Mouse (Mus musculus) frontal cortex, adult (tissue): ENCODE data around the gene Rhbdd3.

Experiments used
- ATAC-seq: cut with Nextera tagmentation; 2 replicates; pipeline ENCODE4 v1.9.2; 2017; ENCODE audit warnings: mild to moderate bottlenecking, moderate library complexity, mixed read lengths; ENCODE audit not compliant: low TSS enrichment

The Rhbdd3 gene

DNA sequence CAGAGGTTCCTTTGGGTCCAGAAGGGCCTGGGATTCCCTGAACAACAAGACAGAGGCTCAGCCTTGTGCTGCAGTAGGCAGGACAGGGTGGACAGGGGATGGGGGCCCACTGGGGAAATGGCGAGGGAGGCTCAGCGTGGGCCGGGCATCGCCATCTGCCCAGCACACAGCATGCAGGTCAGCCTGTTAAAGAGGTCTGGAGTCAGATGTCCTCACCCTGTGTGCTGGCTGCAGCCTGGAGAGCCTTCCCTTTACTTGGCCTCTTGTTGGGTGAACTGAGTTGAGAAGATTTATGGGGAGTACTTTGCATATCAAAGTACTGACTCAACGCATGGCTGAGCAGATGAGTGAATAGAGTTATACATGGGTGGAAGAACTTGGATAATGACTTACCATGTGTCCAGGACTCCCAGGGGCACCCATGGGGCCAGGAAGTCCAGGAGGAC is 30.3 kb downstream of the Rhbdd3 start:
- no peak for ATAC-seq

- ATAC-seq: no peak
These were observed 31.5 kb downstream of the Rhbdd3 start for GRCm38 (mm10) chr11:5130111-5130665.

- ATAC-seq: peak; percentile 44; the same call in 1 of the 2 replicates
These were observed 34.0 kb downstream of the Rhbdd3 start for GRCm38 (mm10) chr11:5132751-5133150.

GRCm38 (mm10) chr11:5135914-5136313 is 37.2 kb downstream of the Rhbdd3 start:
- ATAC-seq: no peak

GRCm38 (mm10) chr11:5138642-5139041 is 39.9 kb downstream of the Rhbdd3 start:
- ATAC-seq: no peak

DNA sequence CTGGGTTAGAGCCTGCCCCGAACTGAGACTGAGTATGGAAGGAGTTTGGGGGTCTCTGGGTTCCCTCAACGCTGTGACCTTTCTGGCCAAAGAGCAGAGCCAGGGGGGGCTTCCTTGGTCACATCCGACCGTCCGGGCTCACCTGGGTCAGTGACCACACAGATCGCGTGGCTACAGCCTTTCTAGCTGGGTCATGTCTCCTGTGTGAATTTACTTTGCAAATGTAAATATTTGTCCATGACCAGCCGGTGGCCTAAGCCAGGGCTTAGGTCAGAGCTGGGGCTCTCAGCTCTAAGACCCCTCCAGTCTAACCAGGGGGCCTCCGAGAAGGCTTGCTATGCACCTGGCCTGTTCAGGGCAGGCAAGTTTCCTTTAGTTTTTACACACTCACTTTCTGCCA is 40.6 kb downstream of the Rhbdd3 start:
- no peak for ATAC-seq

DNA sequence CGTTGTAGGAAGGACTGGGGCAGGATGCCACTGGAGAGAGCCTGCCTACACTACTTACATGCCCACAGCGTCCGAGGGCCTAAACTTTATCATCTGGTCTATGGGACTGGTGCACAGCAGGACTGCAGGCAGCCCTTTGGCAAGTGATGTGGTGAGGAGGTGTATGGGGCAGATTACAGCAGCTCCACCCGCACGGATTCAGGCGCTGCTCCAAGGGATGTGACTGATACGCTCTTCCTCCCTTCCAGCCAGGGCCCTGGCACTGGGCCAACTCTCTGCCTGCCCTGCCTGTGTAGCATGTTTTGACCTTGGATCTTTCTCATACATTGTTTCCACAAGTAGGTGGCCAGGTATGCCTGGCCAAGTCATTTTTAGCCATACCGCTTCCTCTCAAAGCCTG is 41.9 kb downstream of the Rhbdd3 start:
- peak; percentile 41; the same call in 1 of the 2 replicates for ATAC-seq

DNA sequence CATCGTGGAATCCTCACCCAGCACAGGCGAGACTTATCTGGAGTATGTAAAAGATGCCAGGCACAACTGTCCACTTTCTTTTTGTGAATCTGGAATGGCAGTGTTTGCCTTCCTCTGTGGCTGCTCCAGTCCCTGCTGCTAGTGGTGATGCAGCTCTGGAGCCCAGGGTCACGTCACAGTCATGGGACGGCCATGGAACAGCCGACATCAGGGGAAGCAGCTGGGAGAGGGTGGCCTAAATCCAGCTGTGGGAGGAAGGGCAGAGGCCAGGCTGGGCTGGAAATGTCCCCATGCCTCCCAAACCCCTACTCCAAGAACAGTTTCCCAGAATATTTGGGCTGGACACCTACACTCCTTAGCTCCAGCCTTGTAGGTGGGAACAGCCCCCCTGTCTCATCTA is 42.5 kb downstream of the Rhbdd3 start:
- ATAC-seq: no peak

- ATAC-seq: no peak
These were observed 43.2 kb downstream of the Rhbdd3 start for GRCm38 (mm10) chr11:5141965-5142364.

DNA sequence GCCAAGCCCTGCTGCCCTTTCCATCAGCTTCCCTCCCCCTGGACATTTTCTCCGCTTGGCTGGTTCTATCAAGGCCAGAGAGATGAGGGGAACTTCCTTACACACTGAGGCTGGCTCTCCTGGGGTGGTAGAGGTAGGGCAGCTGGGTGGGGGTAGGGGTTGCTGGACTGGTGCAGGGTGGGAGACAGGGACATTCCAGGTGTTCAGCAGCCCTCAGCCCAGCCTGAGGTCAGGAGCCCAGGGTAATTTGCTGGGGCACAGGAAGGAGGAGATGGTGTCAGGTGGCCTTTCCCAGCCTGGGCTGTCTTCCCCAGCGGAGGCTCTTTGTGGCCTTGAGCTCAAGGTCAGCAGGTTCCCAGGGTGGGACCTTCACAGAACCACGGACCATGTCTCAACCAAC is 46.9 kb downstream of the Rhbdd3 start:
- ATAC-seq: no peak

GRCm38 (mm10) chr11:5149249-5149648 is 50.5 kb downstream of the Rhbdd3 start:
- no peak for ATAC-seq

- ATAC-seq: no peak
These were observed 51.2 kb downstream of the Rhbdd3 start for GRCm38 (mm10) chr11:5149955-5150354.

GRCm38 (mm10) chr11:5150416-5151246 is 51.9 kb downstream of the Rhbdd3 start:
- no peak for ATAC-seq

DNA sequence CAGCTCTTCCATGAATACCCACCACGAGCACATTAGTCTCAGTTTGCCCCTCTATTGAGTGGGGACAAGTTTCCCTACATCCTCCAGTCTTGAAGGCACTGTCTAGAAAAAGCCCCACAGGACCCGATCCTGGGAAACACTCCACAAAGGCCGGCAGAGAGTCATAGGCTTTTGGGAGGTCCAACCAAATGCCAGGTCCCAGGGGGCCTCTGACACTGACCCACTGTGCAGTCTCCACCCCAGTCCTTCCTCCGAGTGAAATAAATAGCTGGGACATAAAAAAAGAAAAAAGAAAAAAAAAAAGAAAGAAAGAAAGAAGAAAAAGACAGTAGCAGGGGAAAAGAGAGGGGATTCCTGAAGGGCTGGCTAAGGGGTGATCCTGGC is 52.5 kb downstream of the Rhbdd3 start:
- no peak for ATAC-seq

DNA sequence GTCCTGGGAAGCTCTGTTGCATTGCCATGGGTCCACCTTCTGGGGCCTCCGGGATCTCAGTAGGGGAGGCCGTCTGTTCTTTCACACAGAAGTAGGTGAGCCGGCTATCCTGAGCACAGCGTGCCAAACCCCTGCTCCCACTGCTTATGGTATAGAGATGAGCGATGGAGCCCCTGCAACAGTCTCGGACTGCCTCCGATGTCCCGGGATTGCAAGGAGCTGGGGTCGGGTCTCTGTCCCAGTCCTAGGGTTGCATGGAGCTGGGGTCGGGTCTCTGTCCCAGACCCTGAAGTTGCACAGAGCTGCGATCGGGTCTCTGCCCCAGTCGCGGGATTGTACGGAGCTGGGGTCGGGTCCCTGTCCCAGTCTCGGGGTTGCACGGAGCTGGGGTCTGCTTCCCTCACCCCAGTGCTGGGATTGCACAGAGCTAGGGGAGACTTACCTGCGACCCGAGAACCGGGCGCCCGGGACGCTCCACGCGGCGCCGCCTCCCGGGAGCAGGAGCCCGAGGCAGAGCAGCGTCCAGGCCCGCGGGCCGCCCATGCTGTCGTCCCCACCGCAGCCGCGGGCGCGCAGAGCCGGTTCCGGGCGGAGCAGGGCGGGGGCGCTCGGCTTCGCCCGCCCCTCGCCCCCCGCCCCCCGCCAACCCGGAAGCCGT is 53.1 kb downstream of the Rhbdd3 start, which contains the start of gene Emid1:
Gene Emid1, minus strand, starts transcription at position 578 of the 658 bp plus-strand sequence.
- no peak for ATAC-seq

GRCm38 (mm10) chr11:5154961-5155805 is 56.5 kb downstream of the Rhbdd3 start:
- peak; percentile 63; the same call in 1 of the 2 replicates for ATAC-seq
